Mouse (Mus musculus) heart, embryonic 15.5 days (tissue): Measurements from ENCODE around the gene Hand2. TPM values are rescaled to one million over a fixed set of nuclear protein-coding genes. Genes with fewer than 3 reads are reported as not detected.
A peak's percentile ranks its signal among the peaks of the same experiment; 100 is the strongest.

ENCODE experiments used
- ATAC-seq: fragments of 200-750 bp; cut with Nextera tagmentation; replicated peaks from 2 replicates; pipeline ENCODE4 v1.8.0; 2017; ENCODE audit warnings: low read depth, moderate TSS enrichment; ENCODE audit not compliant: insufficient number of reproducible peaks, insufficient read depth, low FRiP score
- H3K27ac ChIP-seq: fragments of 300-500 bp; sonication (generic); 2 replicates; pipeline ENCODE4 v1.5.1; 2015; ENCODE audit warnings: mild to moderate bottlenecking, inconsistent platforms
- H3K27me3 ChIP-seq: fragments of 300-500 bp; sonication (generic); 2 replicates; pipeline ENCODE4 v1.6.1; 2015; ENCODE audit warnings: inconsistent platforms
- H3K36me3 ChIP-seq: fragments of 300-500 bp; sonication (generic); 2 replicates; pipeline ENCODE4 v1.6.1; 2015; ENCODE audit warnings: mild to moderate bottlenecking, inconsistent platforms
- H3K4me1 ChIP-seq: fragments of 300-500 bp; sonication (generic); replicated peaks from 2 replicates; pipeline ENCODE4 v1.6.1; 2015; ENCODE audit warnings: inconsistent platforms
- H3K4me2 ChIP-seq: fragments of 300-500 bp; sonication (generic); 2 replicates; pipeline ENCODE4 v1.6.1; 2015; ENCODE audit warnings: inconsistent platforms, mild to moderate bottlenecking, moderate library complexity
- H3K4me3 ChIP-seq: fragments of 300-500 bp; sonication (generic); 2 replicates; pipeline ENCODE4 v1.5.1; 2015; ENCODE audit warnings: mild to moderate bottlenecking, inconsistent platforms
- H3K9ac ChIP-seq: fragments of 300-500 bp; sonication (generic); 2 replicates; pipeline ENCODE4 v1.6.1; 2015; ENCODE audit warnings: mild to moderate bottlenecking, inconsistent platforms
- H3K9me3 ChIP-seq: fragments of 300-500 bp; sonication (generic); replicated peaks from 2 replicates; pipeline ENCODE4 v1.6.1; 2016; ENCODE audit warnings: inconsistent platforms
- WGBS: fragments of 180-500 bp; shearing (Covaris S2); methylation state at CpG from one replicate; pipeline ENCODE4 v1.1.7; 2015; ENCODE audit warnings: mixed read lengths; 5-methylcytosine and 5-hydroxymethylcytosine counted together
- polyA plus RNA-seq: library from polyadenylated mRNA; unstranded; fragments of >200 nt; fragmentation: Nextera tagmentation; extraction: Ambion mirVana; gene quantifications from 2 replicates; pipeline ENCODE4 v1.2.1, GENCODE M21; 2015

Gene Hand2
- polyA plus RNA-seq, 1 experiment from 2014 or later: 11.8 TPM

- no peaks in the 10 kb centered on the region for H3K9me3 ChIP-seq
- H3K36me3 ChIP-seq: no peaks in the 10 kb centered on the region
- no peak overlapping the region for H3K4me2 ChIP-seq
- no peak overlapping the region for H3K9ac ChIP-seq
- H3K27me3 ChIP-seq: peaks cover 20% of the 10 kb centered on the region; the same call in 1 of the 2 replicates
- no peak for ATAC-seq
- WGBS: 63% methylated on average over 7 of the region's 7 CpGs
- H3K4me3 ChIP-seq: no peak overlapping the region
- H3K27ac ChIP-seq: no peak overlapping the region
- H3K4me1 ChIP-seq: peaks cover 48% of the 10 kb centered on the region
Measured at GRCm38 (mm10) chr8:57346371-57346770, 25.6 kb downstream of the Hand2 start.

GRCm38 (mm10) chr8:57347141-57347540 lies 26.4 kb downstream of the Hand2 start:
- no peaks in the 10 kb centered on the region for H3K9me3 ChIP-seq
- H3K4me2 ChIP-seq: no peak overlapping the region
- no peak overlapping the region for H3K9ac ChIP-seq
- no peak for ATAC-seq
- no peak overlapping the region for H3K4me3 ChIP-seq
- no peak overlapping the region for H3K27ac ChIP-seq
- H3K36me3 ChIP-seq: no peaks in the 10 kb centered on the region
- H3K4me1 ChIP-seq: peaks cover 41% of the 10 kb centered on the region
- 57% methylated on average over 5 of the region's 5 CpGs for WGBS
- peaks cover 20% of the 10 kb centered on the region; the same call in 1 of the 2 replicates for H3K27me3 ChIP-seq

- H3K9me3 ChIP-seq: no peaks in the 10 kb centered on the region
- no peak for ATAC-seq
- H3K36me3 ChIP-seq: no peaks in the 10 kb centered on the region
- 38% methylated on average over 4 of the region's 4 CpGs for WGBS
- H3K27ac ChIP-seq: no peak overlapping the region
- peak overlapping the region; percentile 66 for H3K4me2 ChIP-seq
- peak overlapping the region; percentile 34; the same call in 1 of the 2 replicates for H3K4me3 ChIP-seq
- peaks cover 10% of the 10 kb centered on the region; the same call in 1 of the 2 replicates for H3K27me3 ChIP-seq
- peak overlapping the region; percentile 29; the same call in 1 of the 2 replicates for H3K9ac ChIP-seq
- H3K4me1 ChIP-seq: peaks cover 40% of the 10 kb centered on the region
Measured at GRCm38 (mm10) chr8:57348251-57348650, 27.5 kb downstream of the Hand2 start.

GRCm38 (mm10) chr8:57348866-57349520 lies 28.2 kb downstream of the Hand2 start:
- no peak for ATAC-seq
- Histone ChIP-seq H3K27ac (no peak overlapping the region), H3K9ac (peak overlapping the region; percentile 29), H3K4me3 (peak overlapping the region; percentile 34), H3K4me1 (peaks cover 39% of the 10 kb centered on the region), H3K36me3 (no peaks in the 10 kb centered on the region), H3K4me2 (peak overlapping the region; percentile 66), H3K9me3 (no peaks in the 10 kb centered on the region), H3K27me3 (peaks cover 7% of the 10 kb centered on the region; the same call in 1 of the 2 replicates)
- 3% methylated on average over 23 of the region's 23 CpGs for WGBS

- Histone ChIP-seq H3K27ac (no peak overlapping the region), H3K9me3 (no peaks in the 10 kb centered on the region), H3K4me1 (peaks cover 45% of the 10 kb centered on the region), H3K36me3 (no peaks in the 10 kb centered on the region), H3K27me3 (peaks cover 4% of the 10 kb centered on the region; the same call in 1 of the 2 replicates), H3K4me2 (no peak overlapping the region), H3K4me3 (no peak overlapping the region), H3K9ac (no peak overlapping the region)
- ATAC-seq: no peak
- 64% methylated on average over 2 of the region's 2 CpGs for WGBS
Measured at GRCm38 (mm10) chr8:57351861-57352260, 31.1 kb downstream of the Hand2 start.

GRCm38 (mm10) chr8:57353346-57354305 lies 32.8 kb downstream of the Hand2 start:
- Histone ChIP-seq H3K4me3 (peak overlapping the region; percentile 54), H3K4me2 (peak overlapping the region; percentile 65), H3K9me3 (no peaks in the 10 kb centered on the region), H3K9ac (peak overlapping the region; percentile 51), H3K27ac (peak overlapping the region; percentile 84), H3K27me3 (no peaks in the 10 kb centered on the region), H3K36me3 (no peaks in the 10 kb centered on the region), H3K4me1 (peaks cover 46% of the 10 kb centered on the region)
- 4% methylated on average over 37 of the region's 37 CpGs for WGBS
- peak; percentile 91 for ATAC-seq

- H3K4me3 ChIP-seq: peak overlapping the region; percentile 5; the same call in 1 of the 2 replicates
- peak overlapping the region; percentile 39 for H3K27ac ChIP-seq
- peak overlapping the region; percentile 49 for H3K4me2 ChIP-seq
- WGBS: 58% methylated on average over 2 of the region's 2 CpGs
- no peaks in the 10 kb centered on the region for H3K9me3 ChIP-seq
- H3K9ac ChIP-seq: no peak overlapping the region
- peaks cover 37% of the 10 kb centered on the region for H3K4me1 ChIP-seq
- no peak for ATAC-seq
- H3K27me3 ChIP-seq: no peaks in the 10 kb centered on the region
- no peaks in the 10 kb centered on the region for H3K36me3 ChIP-seq
Measured at GRCm38 (mm10) chr8:57354876-57355275, 34.1 kb downstream of the Hand2 start.

- peak overlapping the region; percentile 21; the same call in 1 of the 2 replicates for H3K4me2 ChIP-seq
- no peak overlapping the region for H3K9ac ChIP-seq
- no peaks in the 10 kb centered on the region for H3K27me3 ChIP-seq
- H3K36me3 ChIP-seq: no peaks in the 10 kb centered on the region
- no peaks in the 10 kb centered on the region for H3K9me3 ChIP-seq
- peak overlapping the region; percentile 39 for H3K27ac ChIP-seq
- ATAC-seq: no peak
- H3K4me3 ChIP-seq: no peak overlapping the region
- WGBS: 46% methylated on average over 9 of the region's 9 CpGs
- peaks cover 44% of the 10 kb centered on the region for H3K4me1 ChIP-seq
Measured at GRCm38 (mm10) chr8:57356529-57357325, 35.9 kb downstream of the Hand2 start.

- Histone ChIP-seq H3K4me2 (no peak overlapping the region), H3K4me3 (no peak overlapping the region), H3K27ac (peak overlapping the region; percentile 57), H3K9ac (no peak overlapping the region), H3K36me3 (no peaks in the 10 kb centered on the region), H3K9me3 (no peaks in the 10 kb centered on the region), H3K4me1 (peaks cover 34% of the 10 kb centered on the region), H3K27me3 (no peaks in the 10 kb centered on the region)
- WGBS: 8% methylated on average over 2 of the region's 2 CpGs
- ATAC-seq: no peak
Measured at GRCm38 (mm10) chr8:57360493-57360892, 39.7 kb downstream of the Hand2 start.

- peak overlapping the region; percentile 57 for H3K27ac ChIP-seq
- H3K4me1 ChIP-seq: peaks cover 29% of the 10 kb centered on the region
- peak; percentile 80 for ATAC-seq
- H3K9ac ChIP-seq: no peak overlapping the region
- H3K9me3 ChIP-seq: no peaks in the 10 kb centered on the region
- no peaks in the 10 kb centered on the region for H3K27me3 ChIP-seq
- H3K4me2 ChIP-seq: peak overlapping the region; percentile 4; the same call in 1 of the 2 replicates
- no peak overlapping the region for H3K4me3 ChIP-seq
- 39% methylated on average over 8 of the region's 8 CpGs for WGBS
- H3K36me3 ChIP-seq: no peaks in the 10 kb centered on the region
Measured at GRCm38 (mm10) chr8:57361003-57361805, 40.4 kb downstream of the Hand2 start.
